Mouse (Mus musculus) kidney, postnatal 25 days (tissue): Measurements from ENCODE around the gene Spg21.

ENCODE experiments used
- DNase-seq, 2 experiments: peaks; one replicate each; pipeline ENCODE4 v3.0.0; 2021; ENCODE audit warnings: mixed read lengths in 2 of 2

Gene Spg21

DNA sequence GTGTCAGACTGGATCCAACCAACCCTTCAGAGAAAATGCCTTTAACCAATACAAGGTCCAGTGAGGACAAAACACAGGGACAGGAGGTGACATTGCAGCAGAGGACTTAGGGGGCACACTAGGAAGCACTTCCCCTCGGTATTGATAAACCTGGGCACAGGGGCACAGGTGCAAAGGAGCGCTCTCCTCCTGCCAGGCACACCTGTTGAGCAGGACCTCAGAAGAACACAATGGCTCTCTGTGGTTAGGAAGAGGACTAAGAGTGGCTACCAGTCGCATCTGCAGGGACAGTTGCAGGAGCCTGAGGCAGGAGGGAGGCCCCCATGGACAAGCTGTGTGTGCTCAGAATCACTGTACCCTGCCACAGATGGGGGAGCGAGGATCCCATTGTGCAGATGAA is 75.7 kb downstream of the Spg21 start:
- no peak for DNase-seq
